Mouse (Mus musculus) spleen, adult 2 months (tissue): Measurements from ENCODE around the gene Zfp488.

Experiments
- CTCF ChIP-seq: fragments of 200-500 bp; IDR thresholded peaks from 2 replicates; pipeline ENCODE4 v1.5.1; 2011; ENCODE audit warnings: mild to moderate bottlenecking, inconsistent platforms; ENCODE audit not compliant: insufficient read depth, insufficient read length, insufficient replicate concordance; ENCODE audit errors: extremely low read depth
- POLR2A ChIP-seq: fragments of 200-500 bp; IDR thresholded peaks from 2 replicates; pipeline ENCODE4 v1.6.1; 2011; ENCODE audit warnings: low read depth, low read length, inconsistent platforms

GRCm38 (mm10) chr14:34016938-34017337 lies 38.4 kb upstream of the Zfp488 start:
- TF ChIP-seq POLR2A (no peak), CTCF (no peak)
